Mouse (Mus musculus): ENCODE measurements around the gene Prph. TPM values are rescaled to one million over a fixed set of nuclear protein-coding genes. Genes with fewer than 3 reads are reported as not detected.

The Prph gene
- polyA plus RNA-seq, 1 experiment from 2014 or later, result 0.82 TPM

DNA sequence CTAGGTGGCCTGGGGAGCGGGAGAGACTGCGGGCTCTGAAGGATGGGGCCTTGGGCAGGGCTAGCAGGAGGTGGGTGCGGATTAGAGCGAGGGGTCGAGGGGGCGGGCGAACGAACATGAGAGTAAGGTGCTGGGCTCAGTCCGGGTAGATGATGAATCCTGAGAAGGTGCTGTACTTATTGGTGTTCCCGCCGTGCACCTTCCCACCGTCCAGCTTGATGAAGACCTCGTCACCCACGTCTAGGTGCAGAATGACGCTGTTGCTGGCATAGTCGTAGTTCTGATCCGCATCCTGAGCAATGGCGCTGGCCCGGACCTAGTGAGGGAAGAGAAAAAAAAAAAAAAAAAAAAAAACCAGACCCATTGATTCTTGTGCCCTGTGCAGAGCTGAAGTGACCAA is 29.6 kb downstream of the Prph start:
- Histone ChIP-seq H3K4me1 (replicated peaks; ENCODE audit: insufficient read depth, low read length) (peaks cover 4% of the 10 kb centered on the region; the same call in 1 of the 2 replicates), H3K36me3 (ENCODE audit: insufficient read depth, low read length) (0 out of 2 replicates have a peak, but pooled peaks cover 5% of the 10 kb centered on the region), H3K4me2 (ENCODE audit: low read length) (peak overlapping the region; percentile 43), H3K9ac (ENCODE audit: low read depth, low read length) (no peak overlapping the region), H3K27ac (no peak overlapping the region), H3K27me3 (ENCODE audit: insufficient read depth, low read length) (peaks cover 22% of the 10 kb centered on the region), H3K9me3 (replicated peaks; ENCODE audit: low read length) (no peaks in the 10 kb centered on the region), H3K4me3 (replicated peaks; ENCODE audit: low read depth, low read length) (no peak overlapping the region)
- no peak; the same call in 1 of the 2 replicates for ATAC-seq (replicated peaks; ENCODE audit: low FRiP score, low read depth)
- WGBS, result 26% methylated on average over 19 of the region's 19 CpGs
- DNase-seq (ENCODE audit: low spot score), result no peak
- no peak for TF ChIP-seq CTCF (IDR thresholded peaks at IDR 0.05; ENCODE audit: low read depth)

DNA sequence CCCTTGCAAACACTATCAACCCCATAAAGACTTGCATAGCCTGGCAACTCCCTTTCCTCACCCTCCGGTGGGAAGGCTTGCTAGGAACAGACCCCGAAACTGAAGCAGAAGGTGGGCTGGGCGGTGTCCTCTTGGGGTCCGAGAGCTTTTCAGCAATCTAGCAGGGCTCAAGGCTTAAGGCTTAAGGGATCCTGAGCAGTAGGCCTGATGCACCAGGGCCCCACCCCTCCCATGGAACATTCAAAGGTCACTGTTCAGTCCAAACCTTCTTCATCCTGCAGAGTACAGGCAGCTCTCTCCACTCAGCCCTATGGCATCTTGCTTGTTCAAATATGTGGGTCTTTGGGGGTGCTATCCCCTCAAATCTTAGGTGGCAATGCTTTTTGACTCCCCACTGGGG is 31.0 kb downstream of the Prph start:
- Histone ChIP-seq H3K36me3 (ENCODE audit: insufficient read depth, low read length) (0 out of 2 replicates have a peak, but pooled peaks cover 5% of the 10 kb centered on the region), H3K9ac (ENCODE audit: low read depth, low read length) (no peak overlapping the region), H3K9me3 (replicated peaks; ENCODE audit: low read length) (no peaks in the 10 kb centered on the region), H3K4me3 (replicated peaks; ENCODE audit: low read depth, low read length) (no peak overlapping the region), H3K27ac (no peak overlapping the region), H3K27me3 (ENCODE audit: insufficient read depth, low read length) (peaks cover 22% of the 10 kb centered on the region), H3K4me1 (replicated peaks; ENCODE audit: insufficient read depth, low read length) (peaks cover 4% of the 10 kb centered on the region; the same call in 1 of the 2 replicates), H3K4me2 (ENCODE audit: low read length) (no peak overlapping the region)
- ATAC-seq (replicated peaks; ENCODE audit: low FRiP score, low read depth) (no peak), DNase-seq (ENCODE audit: low spot score) (no peak)
- 85% methylated on average over 4 of the region's 4 CpGs for whole genome bisulfite sequencing
- no peak for TF ChIP-seq CTCF (IDR thresholded peaks at IDR 0.05; ENCODE audit: low read depth)

DNA sequence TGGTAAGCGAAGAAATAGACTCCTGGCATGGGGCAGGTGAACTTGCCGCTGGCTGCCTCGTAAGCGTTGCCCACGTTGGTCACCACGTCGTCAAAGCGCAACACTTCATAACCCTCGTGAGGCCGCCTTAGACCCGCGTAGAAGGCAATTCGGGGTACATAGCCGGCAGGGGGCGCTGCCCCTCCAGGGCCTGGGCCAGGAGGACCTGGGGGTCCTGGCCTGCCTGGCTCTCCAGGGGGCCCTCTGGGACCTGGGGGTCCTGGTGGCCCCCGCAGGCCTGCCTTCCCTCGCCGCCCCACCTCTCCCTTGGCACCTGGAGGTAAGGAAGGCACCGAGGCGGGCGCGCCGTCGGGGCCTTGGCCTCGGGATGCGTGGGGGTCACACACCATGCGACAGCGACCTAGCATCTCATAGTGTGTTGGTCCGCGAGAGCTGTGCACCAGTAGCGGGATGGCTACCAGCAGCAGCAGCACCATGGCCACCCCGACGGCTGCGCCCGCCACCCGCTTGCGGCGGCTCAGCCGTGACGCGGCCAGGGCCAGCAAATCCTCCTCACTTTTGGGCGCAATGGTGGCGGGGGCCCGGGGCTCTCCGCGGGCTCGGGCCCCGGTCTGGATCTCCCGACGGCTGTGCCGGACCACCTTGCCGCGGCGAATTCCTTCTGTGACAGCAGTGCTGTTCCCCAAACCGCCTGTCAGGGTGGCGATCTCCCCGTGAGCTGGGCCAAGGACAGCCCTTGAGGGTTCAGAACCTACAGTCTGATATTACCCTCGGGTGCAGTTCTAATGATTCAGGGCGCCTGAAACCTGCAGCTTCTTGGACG is 32.5 kb downstream of the Prph start, which contains the start of gene C1ql4:
TSS of gene C1ql4 (minus strand) at position 565 of the 823 bp plus-strand sequence.
- ATAC-seq (replicated peaks; ENCODE audit: low FRiP score, low read depth), result no peak
- Histone ChIP-seq H3K9me3 (replicated peaks; ENCODE audit: low read length) (no peaks in the 10 kb centered on the region), H3K4me1 (replicated peaks; ENCODE audit: insufficient read depth, low read length) (peaks cover 4% of the 10 kb centered on the region; the same call in 1 of the 2 replicates), H3K36me3 (ENCODE audit: insufficient read depth, low read length) (no peaks in the 10 kb centered on the region), H3K4me2 (ENCODE audit: low read length) (peak within 1 kb of the TSS; percentile 53), H3K9ac (ENCODE audit: low read depth, low read length) (peak within 1 kb of the TSS; percentile 35; the same call in 1 of the 2 replicates), H3K4me3 (replicated peaks; ENCODE audit: low read depth, low read length) (peak within 1 kb of the TSS; percentile 17), H3K27me3 (ENCODE audit: insufficient read depth, low read length) (peaks cover 22% of the 10 kb centered on the region), H3K27ac (no peak within 1 kb of the TSS)
- no peak for DNase-seq (ENCODE audit: low spot score)
- TF ChIP-seq CTCF (IDR thresholded peaks at IDR 0.05; ENCODE audit: low read depth), result peak; percentile 61
- WGBS, result 6% methylated on average over 58 of the region's 60 CpGs

- peak; percentile 57; the same call in 1 of the 2 replicates for ATAC-seq (replicated peaks; ENCODE audit: low FRiP score, low read depth)
- Histone ChIP-seq H3K4me2 (ENCODE audit: low read length) (peak overlapping the region; percentile 53), H3K4me1 (replicated peaks; ENCODE audit: insufficient read depth, low read length) (peaks cover 6% of the 10 kb centered on the region; the same call in 1 of the 2 replicates), H3K9ac (ENCODE audit: low read depth, low read length) (peak overlapping the region; percentile 35; the same call in 1 of the 2 replicates), H3K27ac (no peak overlapping the region), H3K27me3 (ENCODE audit: insufficient read depth, low read length) (peaks cover 22% of the 10 kb centered on the region), H3K4me3 (replicated peaks; ENCODE audit: low read depth, low read length) (peak overlapping the region; percentile 17), H3K9me3 (replicated peaks; ENCODE audit: low read length) (no peaks in the 10 kb centered on the region), H3K36me3 (ENCODE audit: insufficient read depth, low read length) (no peaks in the 10 kb centered on the region)
- under 1% methylated on average over 27 of the region's 27 CpGs for WGBS
- DNase-seq (ENCODE audit: low spot score), result peak; percentile 88
- TF ChIP-seq CTCF (IDR thresholded peaks at IDR 0.05; ENCODE audit: low read depth), result peak; percentile 88
Measured at GRCm38 (mm10) chr15:99088292-99088691, 33.3 kb downstream of the Prph start.

DNA sequence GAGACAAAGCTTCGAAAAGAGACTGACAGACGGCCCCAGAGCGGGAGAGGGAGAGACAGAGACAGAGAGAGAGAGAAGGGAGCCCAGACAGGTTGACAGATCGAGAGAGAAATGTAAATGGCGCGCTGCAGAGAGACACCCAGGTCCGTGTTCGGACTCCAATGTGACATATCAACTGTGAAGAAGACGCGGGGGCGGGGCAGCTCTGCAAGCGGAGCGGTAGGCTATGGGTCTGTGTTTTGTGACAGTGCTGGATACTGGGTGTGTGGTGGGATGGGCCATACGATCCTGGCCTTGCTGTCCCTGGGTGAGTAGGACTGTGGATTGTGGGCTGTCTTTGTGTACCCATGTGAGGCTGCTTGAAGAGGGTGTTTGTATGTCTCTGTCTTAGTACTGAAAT is 34.1 kb downstream of the Prph start:
- Histone ChIP-seq H3K9ac (ENCODE audit: low read depth, low read length) (no peak overlapping the region), H3K36me3 (ENCODE audit: insufficient read depth, low read length) (no peaks in the 10 kb centered on the region), H3K27me3 (ENCODE audit: insufficient read depth, low read length) (peaks cover 22% of the 10 kb centered on the region), H3K4me3 (replicated peaks; ENCODE audit: low read depth, low read length) (no peak overlapping the region), H3K4me2 (ENCODE audit: low read length) (peak overlapping the region; percentile 53), H3K4me1 (replicated peaks; ENCODE audit: insufficient read depth, low read length) (peaks cover 11% of the 10 kb centered on the region; the same call in 1 of the 2 replicates), H3K9me3 (replicated peaks; ENCODE audit: low read length) (no peaks in the 10 kb centered on the region), H3K27ac (no peak overlapping the region)
- DNase-seq (ENCODE audit: low spot score) (peak; percentile 56), ATAC-seq (replicated peaks; ENCODE audit: low FRiP score, low read depth) (no peak)
- no peak for TF ChIP-seq CTCF (IDR thresholded peaks at IDR 0.05; ENCODE audit: low read depth)
- 16% methylated on average over 14 of the region's 14 CpGs for WGBS

- DNase-seq (ENCODE audit: low spot score), result no peak
- ATAC-seq (replicated peaks; ENCODE audit: low FRiP score, low read depth), result no peak
- no peak for TF ChIP-seq CTCF (IDR thresholded peaks at IDR 0.05; ENCODE audit: low read depth)
- Histone ChIP-seq H3K9me3 (replicated peaks; ENCODE audit: low read length) (no peaks in the 10 kb centered on the region), H3K27me3 (ENCODE audit: insufficient read depth, low read length) (peaks cover 17% of the 10 kb centered on the region), H3K27ac (no peak within 1 kb of the TSS; the same call in 1 of the 2 replicates), H3K9ac (ENCODE audit: low read depth, low read length) (peak within 1 kb of the TSS; percentile 49; the same call in 1 of the 2 replicates), H3K4me3 (replicated peaks; ENCODE audit: low read depth, low read length) (peak within 1 kb of the TSS; percentile 42), H3K36me3 (ENCODE audit: insufficient read depth, low read length) (no peaks in the 10 kb centered on the region), H3K4me2 (ENCODE audit: low read length) (peak within 1 kb of the TSS; percentile 90), H3K4me1 (replicated peaks; ENCODE audit: insufficient read depth, low read length) (peaks cover 34% of the 10 kb centered on the region)
- WGBS, result 64% methylated on average over 8 of the region's 8 CpGs
Measured at GRCm38 (mm10) chr15:99092870-99093269, 37.9 kb downstream of the Prph start, which contains the start of gene Dnajc22. TSS of gene Dnajc22 (plus strand) at chr15:99093170.

All from kidney, postnatal 0 days (tissue).